Mouse (Mus musculus) megakaryocyte, embryonic 14.5 days (primary cell): ENCODE measurements at regions not wholly inside any gene's neighbourhood (a gene's known extent, or its start where the extent isn't known, plus 50 kb on each side); places are given as distances from the start of the nearest gene placed in this dataset.

Source experiments
- FLI1 ChIP-seq: IDR thresholded peaks from 2 replicates; pipeline ENCODE4 v1.6.1; 2012; ENCODE audit warnings: low read length, inconsistent platforms, mixed read lengths
- GATA1 ChIP-seq: IDR thresholded peaks from 3 replicates; pipeline ENCODE4 v1.6.1; 2012; ENCODE audit warnings: mixed read lengths, low read length, inconsistent platforms, borderline replicate concordance

- no peak for TF ChIP-seq GATA1
- no peak for TF ChIP-seq FLI1
Observed at GRCm38 (mm10) chr13:47895256-47895655, 365.8 kb upstream of the Id4 start.
